9 mouse cellular contexts compared by ENCODE assay signal in the genomic region with DNA sequence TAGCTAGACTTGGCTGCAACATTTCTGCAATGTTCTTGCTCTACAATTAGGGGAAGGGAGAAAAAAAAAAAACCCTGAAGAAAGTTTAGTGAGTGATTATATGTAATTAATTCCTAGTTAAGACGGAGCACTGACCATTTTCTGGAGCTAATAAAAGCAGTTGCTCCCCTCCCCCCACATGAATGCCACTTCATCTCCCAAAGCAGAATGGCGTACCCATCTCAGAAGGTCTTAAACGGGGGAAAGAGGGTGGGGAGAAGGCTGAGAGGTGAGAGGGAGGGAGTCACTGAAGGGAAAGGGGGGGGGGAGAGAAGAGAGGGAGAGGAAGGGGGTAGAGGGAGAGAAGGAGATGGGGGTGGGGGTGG. TPM values are rescaled to one million over a fixed set of nuclear protein-coding genes. Genes with fewer than 3 reads are reported as not detected.
DNase-seq lines count a peak whose midpoint lies in the region; ATAC-seq and TF ChIP-seq lines count a peak whose summit lies in the region.
"Had no signal": no experiment of that assay in that cellular context is flagged by ENCODE, and none has a peak within 500 bp of the region (broad histone marks: within the 10 kb centered on the region; RNA-seq: fewer than 3 reads in every experiment).

No protein-coding gene starts in this region.

- ATAC-seq in hindbrain, postnatal 0 days, result no peak
- ATAC-seq in midbrain, embryonic 16.5 days, result no peak
- no peak for ATAC-seq in activated CD4-positive, CD25-positive, alpha-beta regulatory T cell, adult 4 months
- ATAC-seq: Patski had no signal

- DNase-seq in kidney, adult 9 months, result peak; percentile 66
- no peak for DNase-seq in kidney, postnatal 14 days
- peak; percentile 74 for DNase-seq in embryo, embryonic 11 days
- DNase-seq in hindbrain, postnatal 0 days (ENCODE audit: low spot score), result peak; percentile 47
- DNase-seq in thymus, postnatal 0 days (ENCODE audit: low spot score), result no peak
- no peak for DNase-seq in layer of hippocampus, postnatal 14 days (ENCODE audit: low spot score in 2 of 2)

- H3K4me3 ChIP-seq in hindbrain, postnatal 0 days (ENCODE audit: low read length), result no peak overlapping the region
- H3K4me3 ChIP-seq in midbrain, embryonic 16.5 days (ENCODE audit: low read depth, low read length), result peak overlapping the region; percentile 36

- H3K9me3 ChIP-seq in hindbrain, postnatal 0 days (ENCODE audit: low read length), result no peaks in the 10 kb centered on the region
- H3K9me3 ChIP-seq in midbrain, embryonic 16.5 days (replicated peaks; ENCODE audit: control insufficient read depth, low read length, poor library complexity, severe bottlenecking), result no peaks in the 10 kb centered on the region

- H3K27ac ChIP-seq in hindbrain, postnatal 0 days, result peak overlapping the region; percentile 100
- peak overlapping the region; percentile 100 for H3K27ac ChIP-seq in midbrain, embryonic 16.5 days (ENCODE audit: low read length)

- H3K27me3 ChIP-seq in hindbrain, postnatal 0 days (ENCODE audit: insufficient read depth, low read length), result no peaks in the 10 kb centered on the region
- H3K27me3 ChIP-seq in midbrain, embryonic 16.5 days (ENCODE audit: control insufficient read depth, insufficient read depth, low read depth, low read length), result no peaks in the 10 kb centered on the region
- H3K27me3 ChIP-seq: Patski had no signal

- WGBS in hindbrain, postnatal 0 days, result 6% methylated on average over 3 of the region's 3 CpGs
- 3% methylated on average over 3 of the region's 3 CpGs for WGBS in midbrain, embryonic 16.5 days

- H3K9ac ChIP-seq in hindbrain, postnatal 0 days (replicated peaks; ENCODE audit: low read length), result no peak overlapping the region
- H3K9ac ChIP-seq in midbrain, embryonic 16.5 days (ENCODE audit: low read depth, low read length), result peak overlapping the region; percentile 71

- peaks cover 89% of the 10 kb centered on the region for H3K4me1 ChIP-seq in hindbrain, postnatal 0 days (ENCODE audit: insufficient read depth, low read length)
- H3K4me1 ChIP-seq in midbrain, embryonic 16.5 days (ENCODE audit: control insufficient read depth, insufficient read depth, low read length), result peaks cover 91% of the 10 kb centered on the region

- H3K4me2 ChIP-seq in hindbrain, postnatal 0 days (ENCODE audit: low read depth, low read length), result peak overlapping the region; percentile 58
- peak overlapping the region; percentile 70 for H3K4me2 ChIP-seq in midbrain, embryonic 16.5 days (ENCODE audit: low read length)

- no peaks in the 10 kb centered on the region for H3K36me3 ChIP-seq in hindbrain, postnatal 0 days (ENCODE audit: insufficient read depth, low read length)
- H3K36me3 ChIP-seq in midbrain, embryonic 16.5 days (ENCODE audit: control insufficient read depth, insufficient read depth, low read length), result no peaks in the 10 kb centered on the region

- TF ChIP-seq CTCF in hindbrain, postnatal 0 days (IDR thresholded peaks at IDR 0.05; ENCODE audit: low read depth), result no peak

RNA-seq across cellular contexts. Expression of a gene that starts 17.6 kb away (rescaled TPM):
- total RNA-seq in hindbrain, postnatal 0 days (2014; rRNA removed), result 46.6 and 46.8 TPM in 2 replicates
- 53.0 and 56.9 TPM in 2 replicates for polyA plus RNA-seq in hindbrain, postnatal 0 days (2015; fragmentation: Nextera tagmentation; extraction: Ambion mirVana)
- 78.7 and 87.3 TPM in 2 replicates for polyA plus RNA-seq in midbrain, embryonic 16.5 days (2015; fragmentation: Nextera tagmentation; extraction: Ambion mirVana)
- polyA plus RNA-seq in activated CD4-positive, CD25-positive, alpha-beta regulatory T cell, adult 4 months (2017; shearing (Covaris generic)), result 10 to 100 TPM; 41.1 to 48.5 TPM
- 38.8 and 46.7 TPM in 2 replicates for polyA plus RNA-seq in thymus, postnatal 0 days (2015; fragmentation: Nextera tagmentation; extraction: Ambion mirVana)
- total RNA-seq in layer of hippocampus, postnatal 14 days (2021), result 100 to 1,000 TPM; 138 to 143 TPM

Comparison
In these comparisons a context has a peak if more than half of its experiments do, and no peak if none do; other contexts are left out.
1. DNase-seq: peak in kidney, adult 9 months (single experiment), embryo, embryonic 11 days (single experiment) and hindbrain, postnatal 0 days (single experiment); none in kidney, postnatal 14 days (single experiment), thymus, postnatal 0 days (single experiment) and layer of hippocampus, postnatal 14 days (0 of 2).